Mouse (Mus musculus): ENCODE results near the gene Spata21.

Spata21 gene

GRCm38 (mm10) chr4:141147112-141148008 is 59.2 kb downstream of the Spata21 start, which contains the start of gene Fbxo42:
TSS of gene Fbxo42 (plus strand) at chr4:141147913.
- ATAC-seq (ENCODE audit: insufficient number of reproducible peaks, low FRiP score, low TSS enrichment): peak; percentile 89

DNA sequence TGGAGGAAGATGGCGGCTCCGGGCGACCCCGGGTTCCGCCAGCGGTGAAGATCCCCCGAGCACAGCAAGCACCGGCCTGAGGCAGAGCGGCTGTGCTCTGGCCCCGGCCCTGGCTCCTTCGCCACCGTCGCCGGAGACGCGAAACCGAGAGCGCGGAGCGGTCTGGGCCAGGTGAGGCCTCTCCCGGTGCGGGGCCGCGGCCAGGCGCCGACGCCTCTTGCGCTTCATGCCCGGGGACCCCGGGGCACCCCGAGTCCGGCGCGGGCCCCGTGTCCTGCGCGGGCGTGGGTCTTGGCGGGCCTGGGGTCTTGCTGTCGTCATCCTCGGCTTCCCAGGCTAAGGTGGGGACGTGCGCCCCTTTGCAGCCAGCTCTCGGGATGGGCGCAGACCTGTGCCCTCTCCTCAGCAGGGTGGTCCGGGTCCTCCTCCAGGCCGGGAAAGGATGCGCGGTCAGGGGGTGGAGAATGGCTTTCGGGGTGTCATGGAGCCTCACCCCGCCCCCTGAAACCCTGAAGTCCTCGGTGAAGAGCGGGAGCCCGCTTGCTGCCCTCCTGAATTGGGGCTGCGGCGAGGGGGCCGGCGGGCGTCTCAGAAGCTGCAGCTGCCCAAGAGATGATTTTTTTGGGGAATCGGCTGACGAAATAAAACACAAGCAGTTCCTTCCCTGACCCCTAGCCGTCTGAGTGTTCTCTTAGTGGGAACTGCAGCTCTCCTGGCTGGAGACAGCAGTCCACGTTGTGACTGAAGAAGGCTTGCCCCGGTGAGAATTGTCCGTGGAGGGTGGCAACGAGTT is 60.1 kb downstream of the Spata21 start:
- peak; percentile 36; the same call in 1 of the 2 replicates for ATAC-seq (ENCODE audit: insufficient number of reproducible peaks, low FRiP score, low TSS enrichment)

DNA sequence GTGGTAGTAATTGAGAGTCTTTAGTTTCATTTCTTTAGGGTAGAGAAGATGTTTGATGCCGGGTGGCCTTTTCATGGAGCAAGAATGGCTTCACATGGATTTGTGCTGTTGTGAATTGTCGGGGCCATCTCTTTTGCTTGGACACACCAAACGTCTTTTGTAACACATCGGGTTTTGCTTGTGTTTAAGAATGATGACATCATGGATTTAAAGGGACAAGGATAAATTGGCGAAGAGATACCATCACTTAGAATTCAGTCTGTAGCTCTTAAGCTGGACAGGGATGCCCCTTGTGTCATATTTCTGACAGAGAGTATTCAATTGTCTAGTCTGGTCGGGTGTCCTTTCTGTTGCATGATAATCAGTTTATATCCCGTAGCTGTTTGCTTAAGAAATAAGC is 61.0 kb downstream of the Spata21 start:
- no peak for ATAC-seq (ENCODE audit: insufficient number of reproducible peaks, low FRiP score, low TSS enrichment)

DNA sequence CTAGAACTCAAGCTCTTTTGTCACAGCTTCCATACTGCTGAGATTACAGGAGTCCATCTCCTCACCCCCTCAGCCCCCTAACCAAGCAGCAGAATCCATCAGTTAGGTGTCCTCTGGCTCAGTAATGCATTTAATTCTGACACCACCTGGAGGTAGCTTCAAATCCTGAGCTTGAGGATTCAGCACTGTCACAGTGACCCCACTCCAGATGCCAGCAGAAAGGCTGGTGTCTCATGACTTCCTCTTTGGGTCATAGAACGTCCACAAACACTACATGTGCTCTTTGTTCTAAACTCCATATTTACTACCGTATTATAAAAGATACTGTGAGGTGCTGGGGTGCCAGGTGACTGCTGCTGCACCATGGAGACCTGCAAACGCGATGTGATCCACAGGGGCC is 69.4 kb downstream of the Spata21 start:
- ATAC-seq (ENCODE audit: insufficient number of reproducible peaks, low FRiP score, low TSS enrichment): no peak

- ATAC-seq (ENCODE audit: insufficient number of reproducible peaks, low FRiP score, low TSS enrichment): no peak
Measured at GRCm38 (mm10) chr4:141158609-141159008, 70.5 kb downstream of the Spata21 start.

DNA sequence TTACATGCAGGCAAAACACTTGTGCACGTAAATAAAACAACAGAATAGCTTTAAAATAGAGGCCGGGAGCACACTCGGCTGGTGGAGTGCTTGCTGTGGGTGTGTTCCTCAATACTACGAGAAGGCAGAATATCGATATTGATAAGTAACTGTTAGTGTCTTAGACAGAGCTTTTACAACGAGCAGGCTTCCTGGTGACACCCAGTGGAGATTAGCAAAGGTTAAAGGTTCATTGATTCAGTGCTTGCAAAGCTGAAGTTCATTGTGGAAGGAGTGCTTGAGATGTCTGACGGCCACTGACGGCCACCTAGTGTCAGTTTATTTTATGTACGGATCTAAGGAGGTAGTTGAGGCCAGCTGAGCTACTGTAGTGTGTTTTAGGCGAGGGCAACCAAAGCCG is 71.0 kb downstream of the Spata21 start:
- ATAC-seq (ENCODE audit: insufficient number of reproducible peaks, low FRiP score, low TSS enrichment): no peak

- no peak for ATAC-seq (ENCODE audit: insufficient number of reproducible peaks, low FRiP score, low TSS enrichment)
Measured at GRCm38 (mm10) chr4:141159666-141160065, 71.5 kb downstream of the Spata21 start.

- ATAC-seq (ENCODE audit: insufficient number of reproducible peaks, low FRiP score, low TSS enrichment): no peak
Measured at GRCm38 (mm10) chr4:141160193-141160592, 72.1 kb downstream of the Spata21 start.

- no peak for ATAC-seq (ENCODE audit: insufficient number of reproducible peaks, low FRiP score, low TSS enrichment)
Measured at GRCm38 (mm10) chr4:141161699-141162208, 73.6 kb downstream of the Spata21 start.

All from cerebellum, adult (tissue).